ENCODE assay signal across 8 mouse cellular contexts in the genomic region with DNA sequence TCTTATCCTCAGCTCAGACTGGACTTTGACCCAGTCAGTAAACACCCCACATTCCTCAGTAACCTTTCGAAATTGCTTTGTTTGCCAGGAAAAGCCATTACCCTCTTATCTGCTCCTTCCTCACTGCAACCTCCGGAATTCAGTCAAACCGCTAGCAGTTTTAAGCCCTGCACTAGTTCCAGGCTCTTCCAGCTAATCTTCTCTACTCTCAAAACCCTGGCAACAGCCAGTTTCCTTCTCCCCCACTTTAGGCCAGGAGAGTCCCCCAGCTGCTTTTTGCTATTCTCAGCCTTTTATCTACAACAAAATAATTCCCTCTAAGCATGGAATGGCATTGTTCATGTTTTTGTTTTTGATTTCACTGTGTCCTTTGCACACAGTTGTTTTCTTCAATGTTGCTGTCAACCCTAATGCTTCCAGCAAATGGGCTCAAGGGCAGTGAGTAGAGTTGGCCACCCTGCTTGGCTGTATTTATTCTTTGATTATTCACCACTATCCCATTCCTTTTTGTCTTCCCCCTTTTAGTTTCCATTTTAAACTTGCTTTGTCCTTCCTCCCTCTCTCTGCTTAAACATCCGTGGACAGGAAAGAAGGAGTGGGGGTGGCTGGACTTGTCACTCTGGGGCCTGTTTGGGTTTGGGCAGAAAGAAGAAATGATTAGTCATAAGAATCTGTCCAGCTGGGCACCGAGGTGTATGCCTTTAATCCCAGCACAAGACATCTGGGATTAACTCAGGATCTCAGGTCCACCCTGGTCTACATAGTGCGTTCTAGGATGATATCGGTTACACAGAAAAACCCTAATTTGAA.
A peak's percentile ranks its signal among the peaks of the same experiment; 100 is the strongest.
DNase-seq lines count a peak whose midpoint lies in the region; ATAC-seq and TF ChIP-seq lines count a peak whose summit lies in the region.
"Had no signal": no experiment of that assay in that cellular context is flagged by ENCODE, and none has a peak within 500 bp of the region (broad histone marks: within the 10 kb centered on the region; RNA-seq: fewer than 3 reads in every experiment).

No protein-coding gene starts in this region.

- no peak overlapping the region for H3K9ac ChIP-seq in forebrain, embryonic 16.5 days (replicated peaks; ENCODE audit: low read depth, low read length)
- H3K9ac ChIP-seq in liver, postnatal 0 days (replicated peaks) = no peak overlapping the region

- ATAC-seq in forebrain, embryonic 16.5 days = no peak
- peak; percentile 81; the same call in 1 of the 2 replicates for ATAC-seq in liver, postnatal 0 days

- H3K36me3 ChIP-seq in forebrain, embryonic 16.5 days (ENCODE audit: control insufficient read depth, insufficient read depth) = no peaks in the 10 kb centered on the region
- H3K36me3 ChIP-seq in liver, postnatal 0 days (replicated peaks; ENCODE audit: insufficient read depth, low read length) = no peaks in the 10 kb centered on the region

- no peaks in the 10 kb centered on the region for H3K9me3 ChIP-seq in forebrain, embryonic 16.5 days (ENCODE audit: control insufficient read depth, low read length)
- H3K9me3 ChIP-seq in liver, postnatal 0 days (ENCODE audit: low read length) = no peaks in the 10 kb centered on the region

- H3K4me1 ChIP-seq in forebrain, embryonic 16.5 days (replicated peaks; ENCODE audit: control insufficient read depth, insufficient read depth, low read length) = peaks cover 16% of the 10 kb centered on the region
- peaks cover 10% of the 10 kb centered on the region for H3K4me1 ChIP-seq in liver, postnatal 0 days (ENCODE audit: insufficient read depth)

- 36% methylated on average over 7 of the region's 7 CpGs for WGBS in forebrain, embryonic 16.5 days
- 37% methylated on average over 7 of the region's 7 CpGs for WGBS in liver, postnatal 0 days (ENCODE audit: insufficient replicate concordance)

- H3K4me3 ChIP-seq in forebrain, embryonic 16.5 days (replicated peaks; ENCODE audit: low read length) = no peak overlapping the region
- H3K4me3 ChIP-seq in liver, postnatal 0 days (ENCODE audit: low read depth, low read length) = no peak overlapping the region

- no peak overlapping the region for H3K4me2 ChIP-seq in forebrain, embryonic 16.5 days (ENCODE audit: low read length)
- H3K4me2 ChIP-seq in liver, postnatal 0 days (ENCODE audit: low read depth, low read length) = peak overlapping the region; percentile 34

- DNase-seq in ovary, adult 18-20 months (ENCODE audit: low spot score) = peak; percentile 11
- DNase-seq in ovary, postnatal 10 days (ENCODE audit: low spot score) = no peak
- no peak for DNase-seq in liver, postnatal 0 days
- no peak for DNase-seq in urinary bladder, postnatal 14 days (ENCODE audit: low spot score)
- DNase-seq in thymus, postnatal 4 days = no peak
- no peak for DNase-seq in layer of hippocampus, postnatal 14 days (ENCODE audit: low spot score in 2 of 2)
- DNase-seq: thymus, adult 2 months had no signal

- TF ChIP-seq CTCF in liver, postnatal 0 days (IDR thresholded peaks at IDR 0.05; ENCODE audit: low read depth) = no peak

- H3K27ac ChIP-seq in forebrain, embryonic 16.5 days (ENCODE audit: low read length) = peak overlapping the region; percentile 33; the same call in 1 of the 2 replicates
- peak overlapping the region; percentile 74 for H3K27ac ChIP-seq in liver, postnatal 0 days (ENCODE audit: low read depth)

- peak; percentile 51; the same call in 1 of the 2 replicates for TF ChIP-seq EP300 in liver, postnatal 0 days (IDR thresholded peaks at IDR 0.05; ENCODE audit: low read depth)

- H3K27me3 ChIP-seq in forebrain, embryonic 16.5 days (replicated peaks; ENCODE audit: control insufficient read depth, insufficient read depth, low read length) = no peaks in the 10 kb centered on the region
- H3K27me3 ChIP-seq in liver, postnatal 0 days (ENCODE audit: insufficient read depth, low read length) = no peaks in the 10 kb centered on the region
